ENCODE assay signal across 23 mouse cellular contexts in the genomic region with DNA sequence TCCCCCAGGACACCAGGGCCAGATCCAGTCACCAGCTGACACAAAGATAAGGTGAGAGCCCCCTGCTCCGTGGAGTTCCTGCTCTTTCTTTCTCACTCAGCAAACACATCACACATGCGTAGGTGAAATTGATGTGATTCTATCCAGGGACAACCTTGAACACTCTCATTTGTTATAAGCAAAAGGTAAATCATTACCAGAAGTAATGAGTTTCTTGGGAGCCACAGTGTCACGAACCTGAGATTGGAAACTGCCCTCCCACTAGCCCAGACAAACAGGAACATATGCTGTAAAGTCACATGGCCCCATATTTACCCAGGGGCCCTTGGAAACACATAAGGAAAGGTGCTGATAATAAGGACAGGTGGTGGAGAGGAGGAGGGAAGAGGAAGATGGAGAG.
DNase-seq lines count a peak whose midpoint lies in the region; ATAC-seq lines count a peak whose summit lies in the region.
"Had no signal": no experiment of that assay in that cellular context is flagged by ENCODE, and none has a peak within 500 bp of the region (broad histone marks: within the 10 kb centered on the region; RNA-seq: fewer than 3 reads in every experiment).

No protein-coding gene starts in this region.

- no peak overlapping the region for H3K4me3 ChIP-seq in heart, embryonic 13.5 days
- H3K4me3 ChIP-seq in midbrain, embryonic 16.5 days (ENCODE audit: low read depth, low read length), result no peak overlapping the region
- H3K4me3 ChIP-seq: gastrocnemius, adult 2 months; midbrain, embryonic 13.5 days; neural tube, embryonic 13.5 days had no signal

- no peak for DNase-seq in heart, postnatal 36 days
- DNase-seq in kidney, adult 9 months, result peak; percentile 59
- DNase-seq in kidney, postnatal 25 days, result peak; percentile 30 to 69
- peak; percentile 61 for DNase-seq in yolk sac, embryonic 10.5 days (ENCODE audit: low spot score)
- DNase-seq in left cerebral cortex, postnatal 25 days (ENCODE audit: low spot score in 2 of 2), result no peak
- no peak for DNase-seq in gastrocnemius, postnatal 25 days
- DNase-seq: cerebellum, adult 18-20 months; cerebellum, postnatal 25 days; embryo, embryonic 11 days; gastrocnemius, adult 2 months; left cerebral cortex, postnatal 4 days; liver; liver, postnatal 0 days; lung, postnatal 14 days; right cerebral cortex, adult 18-20 months; thymus, adult 2 months had no signal

- 27% methylated on average over 3 of the region's 3 CpGs for WGBS in heart, embryonic 13.5 days
- 67% methylated on average over 3 of the region's 3 CpGs for WGBS in midbrain, embryonic 16.5 days

- H3K4me2 ChIP-seq in heart, embryonic 13.5 days, result peak overlapping the region; percentile 8; the same call in 1 of the 2 replicates
- H3K4me2 ChIP-seq in midbrain, embryonic 16.5 days (ENCODE audit: low read length), result no peak overlapping the region
- H3K4me2 ChIP-seq: midbrain, embryonic 13.5 days; neural tube, embryonic 13.5 days had no signal

- peak overlapping the region; percentile 22; the same call in 1 of the 2 replicates for H3K27ac ChIP-seq in heart, embryonic 13.5 days (replicated peaks)
- H3K27ac ChIP-seq in midbrain, embryonic 16.5 days (ENCODE audit: low read length), result no peak overlapping the region
- H3K27ac ChIP-seq: gastrocnemius, adult 2 months; hindbrain, postnatal 0 days; midbrain, embryonic 13.5 days; neural tube, embryonic 13.5 days had no signal

- H3K36me3 ChIP-seq in heart, embryonic 13.5 days, result no peaks in the 10 kb centered on the region
- H3K36me3 ChIP-seq in midbrain, embryonic 16.5 days (ENCODE audit: control insufficient read depth, insufficient read depth, low read length), result no peaks in the 10 kb centered on the region
- H3K36me3 ChIP-seq: midbrain, embryonic 13.5 days; neural tube, embryonic 13.5 days had no signal

- no peak for ATAC-seq in heart, embryonic 13.5 days (ENCODE audit: extremely low read depth, insufficient number of reproducible peaks, low FRiP score, low TSS enrichment)
- no peak for ATAC-seq in midbrain, embryonic 16.5 days
- ATAC-seq: forebrain, embryonic 16.5 days; hindbrain, postnatal 0 days; liver, postnatal 0 days; midbrain, embryonic 13.5 days had no signal

- intact Hi-C loops in heart, postnatal 36 days (cut with DNase I), result no loop called here
- intact Hi-C loops in left cerebral cortex, postnatal 25 days (cut with DNase I), result no loop called here

- no peak overlapping the region for H3K9ac ChIP-seq in heart, embryonic 13.5 days
- no peak overlapping the region for H3K9ac ChIP-seq in midbrain, embryonic 16.5 days (ENCODE audit: low read depth, low read length)
- H3K9ac ChIP-seq: liver, postnatal 0 days; midbrain, embryonic 13.5 days; neural tube, embryonic 13.5 days had no signal

- H3K4me1 ChIP-seq in heart, embryonic 13.5 days, result peaks cover 28% of the 10 kb centered on the region
- no peaks in the 10 kb centered on the region for H3K4me1 ChIP-seq in midbrain, embryonic 16.5 days (ENCODE audit: control insufficient read depth, insufficient read depth, low read length)
- H3K4me1 ChIP-seq: midbrain, embryonic 13.5 days; neural tube, embryonic 13.5 days had no signal

- H3K27me3 ChIP-seq in heart, embryonic 13.5 days (replicated peaks), result no peaks in the 10 kb centered on the region
- H3K27me3 ChIP-seq in midbrain, embryonic 16.5 days (ENCODE audit: control insufficient read depth, insufficient read depth, low read depth, low read length), result no peaks in the 10 kb centered on the region
- H3K27me3 ChIP-seq: CH12.LX; midbrain, embryonic 13.5 days; neural tube, embryonic 13.5 days had no signal

- no peaks in the 10 kb centered on the region for H3K9me3 ChIP-seq in heart, embryonic 13.5 days
- H3K9me3 ChIP-seq in midbrain, embryonic 16.5 days (replicated peaks; ENCODE audit: control insufficient read depth, low read length, poor library complexity, severe bottlenecking), result no peaks in the 10 kb centered on the region
- H3K9me3 ChIP-seq: midbrain, embryonic 13.5 days; neural tube, embryonic 13.5 days had no signal

Comparison
In these comparisons a context has a peak if more than half of its experiments do, and no peak if none do; other contexts are left out.
1. DNase-seq: peak in kidney, adult 9 months (single experiment), kidney, postnatal 25 days (2 of 2) and yolk sac, embryonic 10.5 days (single experiment); none in heart, postnatal 36 days (0 of 2), left cerebral cortex, postnatal 25 days (0 of 2) and gastrocnemius, postnatal 25 days (single experiment).